Mouse (Mus musculus) megakaryocyte-erythroid progenitor cell, adult 5 weeks (primary cell): ENCODE measurements around the gene Glod4. TPM values are rescaled to one million over a fixed set of nuclear protein-coding genes. Genes with fewer than 3 reads are reported as not detected.

Source experiments
- polyA plus RNA-seq: library from polyadenylated mRNA; stranded (reverse); fragments of >175 nt; gene quantifications from 2 replicates; pipeline ENCODE4 v1.2.3, GENCODE M21; 2012

Glod4 gene
- polyA plus RNA-seq: 4.4 and 6.1 TPM in 2 replicates

DNA sequence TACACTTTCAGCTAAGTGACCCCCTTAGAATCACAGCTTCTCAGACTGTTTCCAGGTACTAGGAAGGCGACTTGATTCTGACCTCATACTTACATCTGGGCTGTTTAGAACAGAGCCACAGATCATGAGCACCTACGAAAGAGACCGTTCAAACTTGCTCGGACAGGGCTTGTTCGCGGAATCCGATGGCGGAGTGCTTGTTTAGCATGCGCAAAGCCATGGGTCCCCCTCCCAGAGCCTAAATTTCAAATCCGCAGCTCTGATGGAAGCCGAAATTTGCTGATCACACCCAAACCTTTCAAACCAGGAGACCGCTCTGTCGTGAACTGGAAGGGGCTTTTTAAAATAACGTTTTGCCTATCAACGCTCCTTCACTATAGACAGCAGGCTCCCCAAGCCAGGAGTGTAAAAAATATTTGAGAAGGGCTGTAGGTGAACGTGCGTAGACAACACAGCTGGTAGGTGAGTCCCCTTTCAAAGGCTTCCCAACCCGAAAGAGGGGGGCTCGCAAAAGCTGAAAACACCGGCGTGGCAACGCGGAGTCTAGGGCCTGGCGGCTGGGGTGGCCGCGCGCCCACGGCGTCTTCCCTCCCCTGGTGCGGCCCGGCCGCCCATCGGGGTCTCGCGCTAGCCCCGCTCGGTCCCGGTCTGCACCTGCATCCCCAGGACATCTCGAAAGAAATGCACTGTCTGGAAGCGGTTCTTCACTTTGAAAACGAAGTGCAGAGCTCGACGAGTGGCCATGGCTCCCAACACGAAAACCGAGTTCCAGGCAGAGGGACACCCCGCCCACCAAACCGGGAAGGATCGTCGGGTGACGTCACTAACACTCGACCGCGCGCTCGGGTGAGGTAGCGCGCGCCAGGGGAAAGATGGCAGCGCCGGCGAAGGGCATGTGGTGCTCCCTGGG, at the start of gene Glod4, which contains the start of gene Mrm3:
Glod4 (minus strand) TSS at position 825 of the 910 bp plus-strand sequence.
Mrm3 (plus strand) TSS at position 815 of the 910 bp plus-strand sequence.

GRCm38 (mm10) chr11:76217390-76217800, 26.1 kb downstream of the Glod4 start, which contains the start of the genes Dbil5 and Gemin4:
Dbil5 (plus strand) TSS chr11:76217608.
Gemin4 (minus strand) TSS chr11:76217664.

GRCm38 (mm10) chr11:76179495-76180145, 63.9 kb downstream of the Glod4 start, which contains the start of the genes Vps53 and Fam57a:
Vps53 (minus strand) TSS chr11:76179647.
Fam57a (plus strand) TSS chr11:76179671.

Other genes with a start within 250 kb of the Glod4 start
- 0.12 and 0.24 TPM in 2 replicates for gene 1700016K19Rik, start 243.8 kb downstream of the Glod4 start, polyA plus RNA-seq
- gene Rflnb, start 215.9 kb downstream of the Glod4 start, polyA plus RNA-seq: 14.4 and 18.1 TPM in 2 replicates
- gene Vps53, start 64.1 kb downstream of the Glod4 start, polyA plus RNA-seq: 35.4 and 40.4 TPM in 2 replicates
- gene Fam57a, start 64.1 kb downstream of the Glod4 start, polyA plus RNA-seq: 1.1 and 1.8 TPM in 2 replicates
- gene Dbil5, start 26.1 kb downstream of the Glod4 start, polyA plus RNA-seq: not detected in 2 replicates
- 1.3 and 1.8 TPM in 2 replicates for gene Gemin4, start 26.1 kb downstream of the Glod4 start, polyA plus RNA-seq
- gene Mrm3, start within 50 bp of the Glod4 start, polyA plus RNA-seq: 13.9 and 15.1 TPM in 2 replicates
- 19.9 and 22.9 TPM in 2 replicates for gene Nxn, start 155.4 kb upstream of the Glod4 start, polyA plus RNA-seq
- gene Timm22, start 163.2 kb upstream of the Glod4 start, polyA plus RNA-seq: 27.6 and 32.4 TPM in 2 replicates